Comparison of ENCODE assay signal across 21 mouse cellular contexts in the genomic region with DNA sequence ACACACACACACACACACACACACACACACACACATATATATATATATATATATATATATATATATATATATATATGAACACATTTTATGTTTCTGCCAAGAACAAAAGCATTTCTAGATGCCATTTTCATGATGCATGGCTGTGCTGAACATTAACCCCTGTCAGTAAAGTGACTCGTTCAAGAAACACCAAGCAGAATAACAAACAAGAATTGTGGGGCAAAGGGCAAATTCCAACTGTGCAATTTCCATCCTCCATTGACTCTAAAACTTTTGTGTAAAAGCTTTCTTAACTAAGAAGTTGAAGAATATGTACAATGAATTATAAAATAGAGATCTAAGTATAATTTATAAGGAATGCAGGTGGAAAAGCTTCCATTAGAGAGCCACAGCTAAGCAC.
DNase-seq lines count a peak whose midpoint lies in the region; ATAC-seq and TF ChIP-seq lines count a peak whose summit lies in the region.
"Had no signal": no experiment of that assay in that cellular context is flagged by ENCODE, and none has a peak within 500 bp of the region (broad histone marks: within the 10 kb centered on the region; RNA-seq: fewer than 3 reads in every experiment).

No protein-coding gene starts in this region.

- H3K27ac ChIP-seq in kidney, adult 2 months (ENCODE audit: insufficient read depth, low read depth, low read length) = no peak overlapping the region
- H3K27ac ChIP-seq in kidney, embryonic 16.5 days (ENCODE audit: low read length) = no peak overlapping the region
- H3K27ac ChIP-seq: embryonic facial prominence, embryonic 15.5 days; forebrain, embryonic 10.5 days; heart, adult 2 months; heart, embryonic 15.5 days had no signal

- no peaks in the 10 kb centered on the region for H3K9me3 ChIP-seq in kidney, embryonic 16.5 days (ENCODE audit: low read length)
- H3K9me3 ChIP-seq: embryonic facial prominence, embryonic 15.5 days; forebrain, embryonic 10.5 days; heart, embryonic 15.5 days; hindbrain, embryonic 13.5 days had no signal

- POLR2A ChIA-PET in Patski (lab: Charles Lee) = no interaction called here

- no peak for ATAC-seq in kidney, embryonic 16.5 days (ENCODE audit: low FRiP score, low TSS enrichment)
- peak; percentile 63 for ATAC-seq in Patski
- ATAC-seq: forebrain, embryonic 14.5 days had no signal

- no peak overlapping the region for H3K4me3 ChIP-seq in kidney, adult 2 months (ENCODE audit: insufficient read depth, low read depth, low read length)
- no peak overlapping the region for H3K4me3 ChIP-seq in kidney, embryonic 16.5 days (ENCODE audit: low read length)
- H3K4me3 ChIP-seq: embryonic facial prominence, embryonic 15.5 days; erythroblast, embryonic 14.5 days; forebrain, embryonic 10.5 days; heart, adult 2 months; heart, embryonic 15.5 days; hindbrain, embryonic 13.5 days had no signal

- no peak for TF ChIP-seq CTCF in kidney, adult 2 months (conservative IDR thresholded peaks at IDR 0.05; ENCODE audit: insufficient read depth, insufficient read length, low read depth, low read length)
- TF ChIP-seq CTCF in Patski (IDR thresholded peaks at IDR 0.05) = no peak

- 4% methylated on average over 1 of the region's 1 CpGs for WGBS in kidney, adult 2 months
- 14% methylated on average over 1 of the region's 1 CpGs for WGBS in kidney, embryonic 16.5 days

- H3K4me1 ChIP-seq in kidney, adult 2 months (ENCODE audit: control insufficient read depth, insufficient read depth, low read length) = no peaks in the 10 kb centered on the region
- H3K4me1 ChIP-seq in kidney, embryonic 16.5 days (ENCODE audit: insufficient read depth, low read length) = no peaks in the 10 kb centered on the region
- H3K4me1 ChIP-seq: embryonic facial prominence, embryonic 15.5 days; forebrain, embryonic 10.5 days; heart, embryonic 15.5 days had no signal

- TF ChIP-seq POLR2A in kidney, adult 2 months (IDR thresholded peaks at IDR 0.05; ENCODE audit: low read depth, low read length) = no peak

- in situ Hi-C loops in Patski (cut with MboI; ENCODE audit: low pct_unique_long_range_greater_than_20kb) = no loop called here

- DNase-seq in kidney, adult 2 months = peak; percentile 71
- peak; percentile 9 for DNase-seq in kidney, postnatal 10 days
- DNase-seq in kidney, adult 18-20 months = no peak
- DNase-seq in 3T3-L1 (ENCODE audit: low read depth, low spot score) = peak; percentile 63
- DNase-seq in Patski (ENCODE audit: low read depth, low spot score) = no peak
- no peak for DNase-seq in left cerebral cortex, adult 9 months (ENCODE audit: low spot score in 2 of 2)
- DNase-seq: adrenal gland, postnatal 10 days; cerebellum, adult 11 months; cerebellum, adult 8-10 months; cerebellum, postnatal 14 days; gastrocnemius, postnatal 10 days; heart, adult 2 months; heart, postnatal 14 days had no signal

- H3K36me3 ChIP-seq in kidney, adult 2 months (ENCODE audit: control insufficient read depth, insufficient read depth, low read length) = no peaks in the 10 kb centered on the region
- H3K36me3 ChIP-seq in kidney, embryonic 16.5 days (ENCODE audit: insufficient read depth, low read length) = no peaks in the 10 kb centered on the region
- H3K36me3 ChIP-seq: embryonic facial prominence, embryonic 15.5 days; forebrain, embryonic 10.5 days; heart, embryonic 15.5 days; hindbrain, embryonic 13.5 days had no signal

- H3K27me3 ChIP-seq in kidney, adult 2 months (replicated peaks; ENCODE audit: control insufficient read depth, insufficient read depth, low read length) = no peaks in the 10 kb centered on the region
- no peaks in the 10 kb centered on the region for H3K27me3 ChIP-seq in kidney, embryonic 16.5 days (ENCODE audit: insufficient read depth, low read length)
- no peaks in the 10 kb centered on the region for H3K27me3 ChIP-seq in Patski
- H3K27me3 ChIP-seq: embryonic facial prominence, embryonic 15.5 days; heart, embryonic 15.5 days; hindbrain, embryonic 13.5 days had no signal

- H3K9ac ChIP-seq in kidney, embryonic 16.5 days (replicated peaks; ENCODE audit: low read length) = no peak overlapping the region
- H3K9ac ChIP-seq: embryonic facial prominence, embryonic 15.5 days; heart, embryonic 15.5 days; hindbrain, embryonic 13.5 days had no signal

- CTCF ChIA-PET in Patski (lab: Charles Lee) = interaction anchor here (1.9 kb wide), 1 partner anchor 13 kb away, joined by 6 read pairs; no protein-coding TSS in a partner anchor

- no peak overlapping the region for H3K4me2 ChIP-seq in kidney, embryonic 16.5 days (replicated peaks; ENCODE audit: low read depth, low read length)
- H3K4me2 ChIP-seq: embryonic facial prominence, embryonic 15.5 days; heart, embryonic 11.5 days; heart, embryonic 15.5 days; hindbrain, embryonic 13.5 days had no signal

Comparison
In these comparisons a context has a peak if more than half of its experiments do, and no peak if none do; other contexts are left out.
1. DNase-seq: peak in kidney, adult 2 months (single experiment), kidney, postnatal 10 days (single experiment) and 3T3-L1 (single experiment); none in kidney, adult 18-20 months (single experiment), Patski (single experiment) and left cerebral cortex, adult 9 months (0 of 2).